Mouse (Mus musculus): ENCODE data around the gene Zfp185.
A peak's percentile ranks its signal among the peaks of the same experiment; 100 is the strongest.

Zfp185 gene

GRCm38 (mm10) chrX:72986841-72987519 lies at the start of gene Zfp185:
Zfp185 (plus strand) TSS chrX:72987339.
- no peak for DNase-seq (ENCODE audit: low read depth)

- DNase-seq (ENCODE audit: low read depth): no peak
Observed at GRCm38 (mm10) chrX:72953464-72953863, 33.7 kb upstream of the Zfp185 start.

- DNase-seq (ENCODE audit: low read depth): no peak
Observed at GRCm38 (mm10) chrX:72956486-72956885, 30.7 kb upstream of the Zfp185 start.

- no peak for DNase-seq (ENCODE audit: low read depth)
Observed at GRCm38 (mm10) chrX:72960431-72960830, 26.7 kb upstream of the Zfp185 start.

GRCm38 (mm10) chrX:72961511-72961910 lies 25.6 kb upstream of the Zfp185 start:
- no peak for DNase-seq (ENCODE audit: low read depth)

- DNase-seq (ENCODE audit: low read depth): no peak
Observed at GRCm38 (mm10) chrX:72962743-72963142, 24.4 kb upstream of the Zfp185 start.

GRCm38 (mm10) chrX:72982831-72983230 lies 4.3 kb upstream of the Zfp185 start:
- no peak for DNase-seq (ENCODE audit: low read depth)

GRCm38 (mm10) chrX:72985607-72986006 lies 1.5 kb upstream of the Zfp185 start:
- no peak for DNase-seq (ENCODE audit: low read depth)

- DNase-seq (ENCODE audit: low read depth): no peak
Observed at GRCm38 (mm10) chrX:72987520-72987905, 374 bp downstream of the Zfp185 start.

GRCm38 (mm10) chrX:72988431-72988830 lies 1.3 kb downstream of the Zfp185 start:
- no peak for DNase-seq (ENCODE audit: low read depth)

GRCm38 (mm10) chrX:72990581-72990980 lies 3.4 kb downstream of the Zfp185 start:
- no peak for DNase-seq (ENCODE audit: low read depth)

GRCm38 (mm10) chrX:72992291-72992919 lies 5.3 kb downstream of the Zfp185 start:
- no peak for DNase-seq (ENCODE audit: low read depth)

- DNase-seq (ENCODE audit: low read depth): no peak
Observed at GRCm38 (mm10) chrX:72995542-72995941, 8.4 kb downstream of the Zfp185 start.

- no peak for DNase-seq (ENCODE audit: low read depth)
Observed at GRCm38 (mm10) chrX:73003110-73003509, 16.0 kb downstream of the Zfp185 start.

- no peak for DNase-seq (ENCODE audit: low read depth)
Observed at GRCm38 (mm10) chrX:73005678-73006077, 18.5 kb downstream of the Zfp185 start.

- peak; percentile 73 for DNase-seq (ENCODE audit: low read depth)
Observed at GRCm38 (mm10) chrX:73007597-73008479, 20.7 kb downstream of the Zfp185 start.

GRCm38 (mm10) chrX:73012846-73013245 lies 25.7 kb downstream of the Zfp185 start:
- no peak for DNase-seq (ENCODE audit: low read depth)

- no peak for DNase-seq (ENCODE audit: low read depth)
Observed at GRCm38 (mm10) chrX:73037003-73037402, 49.9 kb downstream of the Zfp185 start, which contains the start of gene Pnma5. Pnma5 (minus strand) TSS chrX:73037103.

- no peak for DNase-seq (ENCODE audit: low read depth)
Observed at GRCm38 (mm10) chrX:73038831-73039230, 51.7 kb downstream of the Zfp185 start.

- DNase-seq (ENCODE audit: low read depth): no peak
Observed at GRCm38 (mm10) chrX:73039666-73040065, 52.5 kb downstream of the Zfp185 start.

- peak; percentile 70 for DNase-seq (ENCODE audit: low read depth)
Observed at GRCm38 (mm10) chrX:73053860-73054563, 66.9 kb downstream of the Zfp185 start.

GRCm38 (mm10) chrX:73061528-73061927 lies 74.4 kb downstream of the Zfp185 start:
- DNase-seq (ENCODE audit: low read depth): no peak

All from c-Kit-positive CD71-negative TER-119-negative erythroid progenitor cells, embryonic 14.5 days (primary cell).